Mouse (Mus musculus): Measurements from ENCODE around the gene Mrgpra2a.
"Not testable (repeated sequence)": the region's sequence is repeated elsewhere in the genome, so short reads cannot be mapped to it uniquely, and the experiment has no call there.

- not testable (repeated sequence) for TF ChIP-seq POLR2A, CTCF (IDR thresholded peaks at IDR 0.05; ENCODE audit: extremely low read depth, insufficient read depth, low read length)
These were observed 15.5 kb downstream of the Mrgpra2a start for GRCm38 (mm10) chr7:47436463-47436862.
